ENCODE assay signal across 8 mouse cellular contexts in the genomic region with DNA sequence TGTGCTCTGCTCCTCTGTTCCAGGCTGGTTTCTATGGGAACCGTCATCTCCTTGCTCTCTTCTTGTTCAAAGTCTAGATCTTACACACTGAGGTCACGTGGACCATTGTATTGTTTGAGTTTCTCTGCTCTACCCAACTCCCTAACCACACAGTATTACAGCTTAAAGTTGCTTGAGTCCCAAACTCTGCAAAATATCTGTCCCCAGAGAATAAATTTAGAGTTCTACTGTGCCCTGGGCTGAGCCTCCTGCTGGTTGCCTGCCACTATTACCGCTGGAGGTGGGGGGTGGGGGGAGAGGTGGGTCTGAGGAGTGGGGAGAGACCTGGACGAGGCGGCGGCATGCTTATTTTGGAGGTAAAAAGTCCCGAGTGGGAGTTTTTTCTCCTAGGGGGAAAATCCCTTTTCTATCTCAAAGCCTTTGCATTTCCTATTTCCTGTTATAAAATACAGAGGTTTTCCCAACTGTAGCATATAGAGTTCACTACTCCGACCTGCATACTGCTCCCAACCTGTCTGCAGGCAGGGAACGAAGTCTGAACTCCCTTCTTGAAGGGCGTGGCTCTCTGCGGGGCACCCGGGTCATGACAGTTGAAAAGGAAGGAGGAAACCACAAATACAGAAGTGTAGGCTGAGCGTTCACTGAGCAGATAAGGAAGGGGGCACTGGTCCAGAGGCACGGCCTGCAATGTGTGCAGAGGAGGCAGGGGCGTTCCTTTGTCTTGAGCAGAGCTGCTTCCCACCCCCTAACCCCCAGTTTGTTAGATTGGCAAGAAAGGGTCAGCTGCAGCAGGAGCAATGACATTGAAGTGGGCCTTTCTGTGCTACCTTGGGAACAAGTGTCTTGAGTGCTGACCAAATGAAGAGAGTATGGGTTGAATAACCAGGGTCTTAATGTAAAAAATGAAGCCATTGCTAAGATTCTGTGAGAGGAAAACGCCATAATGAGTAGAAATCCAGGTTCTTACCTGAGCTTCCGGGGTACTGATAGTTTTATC.
DNase-seq lines count a peak whose midpoint lies in the region; ATAC-seq and TF ChIP-seq lines count a peak whose summit lies in the region.

No protein-coding gene starts in this region.

- no peak for TF ChIP-seq CTCF in bone marrow, adult 2 months (IDR thresholded peaks at IDR 0.05; ENCODE audit: control insufficient read depth, insufficient read depth, low read length)
- no peak for TF ChIP-seq CTCF in spleen, adult 2 months (IDR thresholded peaks at IDR 0.05; ENCODE audit: extremely low read depth, insufficient read depth, insufficient read length, insufficient replicate concordance)

- no peaks in the 10 kb centered on the region for H3K27me3 ChIP-seq in liver, embryonic 12.5 days (replicated peaks)
- no peaks in the 10 kb centered on the region for H3K27me3 ChIP-seq in spleen, adult 2 months (ENCODE audit: control insufficient read depth, insufficient read depth, low read length)
- no peaks in the 10 kb centered on the region for H3K27me3 ChIP-seq in midbrain, embryonic 11.5 days (ENCODE audit: control insufficient read depth, insufficient read depth, low read length)

- TF ChIP-seq POLR2A in bone marrow, adult 2 months (IDR thresholded peaks at IDR 0.05; ENCODE audit: borderline replicate concordance, control insufficient read depth, low read depth, low read length): no peak
- no peak for TF ChIP-seq POLR2A in spleen, adult 2 months (IDR thresholded peaks at IDR 0.05; ENCODE audit: low read depth, low read length)

- H3K36me3 ChIP-seq in liver, embryonic 12.5 days: no peaks in the 10 kb centered on the region
- no peaks in the 10 kb centered on the region for H3K36me3 ChIP-seq in spleen, adult 2 months (ENCODE audit: control insufficient read depth, insufficient read depth, low read length)
- H3K36me3 ChIP-seq in midbrain, embryonic 11.5 days (ENCODE audit: control insufficient read depth, insufficient read depth, low read length): no peaks in the 10 kb centered on the region

- peak overlapping the region; percentile 57 for H3K27ac ChIP-seq in bone marrow, adult 2 months (ENCODE audit: control insufficient read depth, insufficient read depth, low read depth, low read length, poor library complexity)
- peak overlapping the region; percentile 64 for H3K27ac ChIP-seq in liver, embryonic 12.5 days
- no peak overlapping the region for H3K27ac ChIP-seq in spleen, adult 2 months (ENCODE audit: insufficient read depth, low read length)
- H3K27ac ChIP-seq in midbrain, embryonic 11.5 days (ENCODE audit: low read depth, low read length): no peak overlapping the region

- peaks cover 6% of the 10 kb centered on the region for H3K4me1 ChIP-seq in bone marrow, adult 2 months (ENCODE audit: control insufficient read depth, insufficient read depth, low read length)
- H3K4me1 ChIP-seq in liver, embryonic 12.5 days: peaks cover 38% of the 10 kb centered on the region
- H3K4me1 ChIP-seq in spleen, adult 2 months (ENCODE audit: control insufficient read depth, insufficient read depth, insufficient read length): peaks cover 9% of the 10 kb centered on the region; the same call in 1 of the 2 replicates
- no peaks in the 10 kb centered on the region for H3K4me1 ChIP-seq in midbrain, embryonic 11.5 days (ENCODE audit: control insufficient read depth, insufficient read depth, low read length)

- H3K4me3 ChIP-seq in bone marrow, adult 2 months (replicated peaks; ENCODE audit: control insufficient read depth, low read depth, low read length): no peak overlapping the region
- peak overlapping the region; percentile 31 for H3K4me3 ChIP-seq in liver, embryonic 12.5 days
- no peak overlapping the region for H3K4me3 ChIP-seq in spleen, adult 2 months (ENCODE audit: extremely low read depth, insufficient read depth, insufficient read length)
- no peak overlapping the region for H3K4me3 ChIP-seq in midbrain, embryonic 11.5 days (ENCODE audit: low read depth, low read length)

- peak; percentile 91 for ATAC-seq in liver, embryonic 12.5 days
- ATAC-seq in midbrain, embryonic 11.5 days (ENCODE audit: low FRiP score): no peak

- 5% methylated on average over 17 of the region's 17 CpGs for WGBS in bone marrow, adult 2 months
- WGBS in liver, embryonic 12.5 days (ENCODE audit: insufficient replicate concordance): 12% methylated on average over 17 of the region's 17 CpGs
- WGBS in spleen, adult 2 months: 9% methylated on average over 17 of the region's 17 CpGs
- 43% methylated on average over 17 of the region's 17 CpGs for WGBS in midbrain, embryonic 11.5 days

- H3K4me2 ChIP-seq in liver, embryonic 12.5 days: peak overlapping the region; percentile 62
- H3K4me2 ChIP-seq in midbrain, embryonic 11.5 days: no peak overlapping the region

- no peaks in the 10 kb centered on the region for H3K9me3 ChIP-seq in liver, embryonic 12.5 days (replicated peaks)
- no peaks in the 10 kb centered on the region for H3K9me3 ChIP-seq in midbrain, embryonic 11.5 days (ENCODE audit: control insufficient read depth, low read length)

- H3K9ac ChIP-seq in liver, embryonic 12.5 days: no peak overlapping the region
- no peak overlapping the region for H3K9ac ChIP-seq in midbrain, embryonic 11.5 days (ENCODE audit: low read length)

- peak; percentile 17 to 43 for DNase-seq in heart, adult 18-20 months
- no peak for DNase-seq in heart, postnatal 4 days
- peak; percentile 22 to 54 for DNase-seq in spleen, adult 2 months (ENCODE audit: low read depth in 1 of 2, low spot score in 2 of 2)
- DNase-seq in cerebellum, adult 11 months: no peak
- no peak for DNase-seq in urinary bladder, adult 18-20 months (ENCODE audit: low spot score in 2 of 2)
- no peak for DNase-seq in midbrain, embryonic 11.5 days (ENCODE audit: low spot score, missing footprints)

Comparison
In these comparisons a context has a peak if more than half of its experiments do, and no peak if none do; other contexts are left out.
1. DNase-seq: peak in heart, adult 18-20 months (2 of 2) and spleen, adult 2 months (2 of 2); none in heart, postnatal 4 days (single experiment), cerebellum, adult 11 months (single experiment), urinary bladder, adult 18-20 months (0 of 2) and midbrain, embryonic 11.5 days (single experiment).
2. H3K27ac ChIP-seq: peak in bone marrow, adult 2 months (single experiment) and liver, embryonic 12.5 days (single experiment); none in spleen, adult 2 months (single experiment) and midbrain, embryonic 11.5 days (single experiment).